Mouse (Mus musculus): ENCODE data around the gene Cnih3. TPM values are rescaled to one million over a fixed set of nuclear protein-coding genes. Genes with fewer than 3 reads are reported as not detected.

The Cnih3 gene
- polyA plus RNA-seq, 1 experiment from 2014 or later: 11.3 TPM

GRCm38 (mm10) chr1:181425388-181425787 is 73.0 kb downstream of the Cnih3 start:
- no peak for ATAC-seq
- 88% methylated on average over 3 of the region's 3 CpGs for WGBS

GRCm38 (mm10) chr1:181426406-181426805 is 74.0 kb downstream of the Cnih3 start:
- no peak for ATAC-seq

More at GRCm38 (mm10) chr1:181425388-181425787, 73.0 kb downstream of the Cnih3 start:
- Histone ChIP-seq H3K27ac (ENCODE audit: low read length) (no peak overlapping the region), H3K4me1 (ENCODE audit: control insufficient read depth, insufficient read depth, low read length) (peaks cover 6% of the 10 kb centered on the region; the same call in 1 of the 2 replicates), H3K4me2 (ENCODE audit: low read length) (no peak overlapping the region), H3K9ac (ENCODE audit: low read depth, low read length) (no peak overlapping the region), H3K9me3 (replicated peaks; ENCODE audit: control insufficient read depth, low read length, poor library complexity, severe bottlenecking) (no peaks in the 10 kb centered on the region), H3K36me3 (ENCODE audit: control insufficient read depth, insufficient read depth, low read length) (no peaks in the 10 kb centered on the region), H3K4me3 (ENCODE audit: low read depth, low read length) (no peak overlapping the region), H3K27me3 (ENCODE audit: control insufficient read depth, insufficient read depth, low read depth, low read length) (no peaks in the 10 kb centered on the region)

GRCm38 (mm10) chr1:181433263-181433662 is 80.8 kb downstream of the Cnih3 start:
- Histone ChIP-seq H3K4me1 (ENCODE audit: control insufficient read depth, insufficient read depth, low read length) (no peaks in the 10 kb centered on the region), H3K36me3 (ENCODE audit: control insufficient read depth, insufficient read depth, low read length) (no peaks in the 10 kb centered on the region), H3K9me3 (replicated peaks; ENCODE audit: control insufficient read depth, low read length, poor library complexity, severe bottlenecking) (no peaks in the 10 kb centered on the region), H3K27me3 (ENCODE audit: control insufficient read depth, insufficient read depth, low read depth, low read length) (no peaks in the 10 kb centered on the region), H3K4me3 (ENCODE audit: low read depth, low read length) (no peak overlapping the region), H3K4me2 (ENCODE audit: low read length) (no peak overlapping the region), H3K9ac (ENCODE audit: low read depth, low read length) (no peak overlapping the region), H3K27ac (ENCODE audit: low read length) (no peak overlapping the region)
- whole genome bisulfite sequencing: 77% methylated on average over 5 of the region's 5 CpGs
- no peak for ATAC-seq

More at GRCm38 (mm10) chr1:181426406-181426805, 74.0 kb downstream of the Cnih3 start:
- H3K4me3 ChIP-seq (ENCODE audit: low read depth, low read length): no peak overlapping the region
- H3K27ac ChIP-seq (ENCODE audit: low read length): no peak overlapping the region
- no peaks in the 10 kb centered on the region for H3K36me3 ChIP-seq (ENCODE audit: control insufficient read depth, insufficient read depth, low read length)
- H3K9me3 ChIP-seq (replicated peaks; ENCODE audit: control insufficient read depth, low read length, poor library complexity, severe bottlenecking): no peaks in the 10 kb centered on the region
- H3K4me1 ChIP-seq (ENCODE audit: control insufficient read depth, insufficient read depth, low read length): peaks cover 5% of the 10 kb centered on the region; the same call in 1 of the 2 replicates
- no peak overlapping the region for H3K9ac ChIP-seq (ENCODE audit: low read depth, low read length)
- 84% methylated on average over 5 of the region's 5 CpGs for WGBS
- no peaks in the 10 kb centered on the region for H3K27me3 ChIP-seq (ENCODE audit: control insufficient read depth, insufficient read depth, low read depth, low read length)
- no peak overlapping the region for H3K4me2 ChIP-seq (ENCODE audit: low read length)

GRCm38 (mm10) chr1:181435414-181435813 is 83.0 kb downstream of the Cnih3 start:
- WGBS: 77% methylated on average over 5 of the region's 5 CpGs
- H3K4me1 ChIP-seq (ENCODE audit: control insufficient read depth, insufficient read depth, low read length): no peaks in the 10 kb centered on the region
- no peaks in the 10 kb centered on the region for H3K9me3 ChIP-seq (replicated peaks; ENCODE audit: control insufficient read depth, low read length, poor library complexity, severe bottlenecking)
- no peaks in the 10 kb centered on the region for H3K27me3 ChIP-seq (ENCODE audit: control insufficient read depth, insufficient read depth, low read depth, low read length)
- H3K36me3 ChIP-seq (ENCODE audit: control insufficient read depth, insufficient read depth, low read length): no peaks in the 10 kb centered on the region
- H3K9ac ChIP-seq (ENCODE audit: low read depth, low read length): no peak overlapping the region
- no peak overlapping the region for H3K4me3 ChIP-seq (ENCODE audit: low read depth, low read length)
- H3K27ac ChIP-seq (ENCODE audit: low read length): no peak overlapping the region
- no peak overlapping the region for H3K4me2 ChIP-seq (ENCODE audit: low read length)
- ATAC-seq: no peak

GRCm38 (mm10) chr1:181440982-181441603 is 88.7 kb downstream of the Cnih3 start:
- no peak overlapping the region for H3K9ac ChIP-seq (ENCODE audit: low read depth, low read length)
- H3K27ac ChIP-seq (ENCODE audit: low read length): no peak overlapping the region

GRCm38 (mm10) chr1:181441654-181442241 is 89.3 kb downstream of the Cnih3 start:
- WGBS: 88% methylated on average over 7 of the region's 7 CpGs
- Histone ChIP-seq H3K9ac (ENCODE audit: low read depth, low read length) (no peak overlapping the region), H3K4me3 (ENCODE audit: low read depth, low read length) (no peak overlapping the region), H3K9me3 (replicated peaks; ENCODE audit: control insufficient read depth, low read length, poor library complexity, severe bottlenecking) (no peaks in the 10 kb centered on the region), H3K4me1 (ENCODE audit: control insufficient read depth, insufficient read depth, low read length) (no peaks in the 10 kb centered on the region), H3K27me3 (ENCODE audit: control insufficient read depth, insufficient read depth, low read depth, low read length) (no peaks in the 10 kb centered on the region), H3K4me2 (ENCODE audit: low read length) (no peak overlapping the region), H3K36me3 (ENCODE audit: control insufficient read depth, insufficient read depth, low read length) (no peaks in the 10 kb centered on the region), H3K27ac (ENCODE audit: low read length) (no peak overlapping the region)
- ATAC-seq: no peak

More at GRCm38 (mm10) chr1:181440982-181441603, 88.7 kb downstream of the Cnih3 start:
- ATAC-seq: no peak
- no peaks in the 10 kb centered on the region for H3K27me3 ChIP-seq (ENCODE audit: control insufficient read depth, insufficient read depth, low read depth, low read length)
- H3K9me3 ChIP-seq (replicated peaks; ENCODE audit: control insufficient read depth, low read length, poor library complexity, severe bottlenecking): no peaks in the 10 kb centered on the region
- 65% methylated on average over 8 of the region's 8 CpGs for WGBS
- H3K4me2 ChIP-seq (ENCODE audit: low read length): no peak overlapping the region
- no peaks in the 10 kb centered on the region for H3K36me3 ChIP-seq (ENCODE audit: control insufficient read depth, insufficient read depth, low read length)
- H3K4me1 ChIP-seq (ENCODE audit: control insufficient read depth, insufficient read depth, low read length): no peaks in the 10 kb centered on the region
- no peak overlapping the region for H3K4me3 ChIP-seq (ENCODE audit: low read depth, low read length)

- no peak overlapping the region for H3K4me2 ChIP-seq (ENCODE audit: low read length)
- no peaks in the 10 kb centered on the region for H3K9me3 ChIP-seq (replicated peaks; ENCODE audit: control insufficient read depth, low read length, poor library complexity, severe bottlenecking)
- WGBS: 91% methylated on average over 5 of the region's 5 CpGs
- no peak for ATAC-seq
- H3K36me3 ChIP-seq (ENCODE audit: control insufficient read depth, insufficient read depth, low read length): no peaks in the 10 kb centered on the region
- no peak overlapping the region for H3K9ac ChIP-seq (ENCODE audit: low read depth, low read length)
- H3K4me1 ChIP-seq (ENCODE audit: control insufficient read depth, insufficient read depth, low read length): no peaks in the 10 kb centered on the region
- no peaks in the 10 kb centered on the region for H3K27me3 ChIP-seq (ENCODE audit: control insufficient read depth, insufficient read depth, low read depth, low read length)
- H3K27ac ChIP-seq (ENCODE audit: low read length): no peak overlapping the region
- no peak overlapping the region for H3K4me3 ChIP-seq (ENCODE audit: low read depth, low read length)
Measured at GRCm38 (mm10) chr1:181445041-181445440, 92.6 kb downstream of the Cnih3 start.

- no peaks in the 10 kb centered on the region for H3K36me3 ChIP-seq (ENCODE audit: control insufficient read depth, insufficient read depth, low read length)
- no peak overlapping the region for H3K9ac ChIP-seq (ENCODE audit: low read depth, low read length)
- H3K4me1 ChIP-seq (ENCODE audit: control insufficient read depth, insufficient read depth, low read length): no peaks in the 10 kb centered on the region
- ATAC-seq: no peak
- no peak overlapping the region for H3K4me2 ChIP-seq (ENCODE audit: low read length)
- no peaks in the 10 kb centered on the region for H3K9me3 ChIP-seq (replicated peaks; ENCODE audit: control insufficient read depth, low read length, poor library complexity, severe bottlenecking)
- H3K27me3 ChIP-seq (ENCODE audit: control insufficient read depth, insufficient read depth, low read depth, low read length): no peaks in the 10 kb centered on the region
- no peak overlapping the region for H3K27ac ChIP-seq (ENCODE audit: low read length)
- 71% methylated on average over 1 of the region's 1 CpGs for WGBS
- H3K4me3 ChIP-seq (ENCODE audit: low read depth, low read length): no peak overlapping the region
Measured at GRCm38 (mm10) chr1:181445630-181446257, 93.3 kb downstream of the Cnih3 start.

- Histone ChIP-seq H3K9me3 (replicated peaks; ENCODE audit: control insufficient read depth, low read length, poor library complexity, severe bottlenecking) (no peaks in the 10 kb centered on the region), H3K4me1 (ENCODE audit: control insufficient read depth, insufficient read depth, low read length) (no peaks in the 10 kb centered on the region), H3K4me2 (ENCODE audit: low read length) (no peak overlapping the region), H3K9ac (ENCODE audit: low read depth, low read length) (no peak overlapping the region), H3K4me3 (ENCODE audit: low read depth, low read length) (no peak overlapping the region), H3K27ac (ENCODE audit: low read length) (no peak overlapping the region), H3K36me3 (ENCODE audit: control insufficient read depth, insufficient read depth, low read length) (no peaks in the 10 kb centered on the region), H3K27me3 (ENCODE audit: control insufficient read depth, insufficient read depth, low read depth, low read length) (no peaks in the 10 kb centered on the region)
- 77% methylated on average over 6 of the region's 6 CpGs for whole genome bisulfite sequencing
- ATAC-seq: no peak
Measured at GRCm38 (mm10) chr1:181446591-181447114, 94.2 kb downstream of the Cnih3 start.

Data from midbrain, embryonic 16.5 days (tissue).